Mouse (Mus musculus) stomach, postnatal 0 days (tissue): ENCODE data around the gene Mob4. TPM values are rescaled to one million over a fixed set of nuclear protein-coding genes. Genes with fewer than 3 reads are reported as not detected.
A peak's percentile ranks its signal among the peaks of the same experiment; 100 is the strongest.

Experiments used
- ATAC-seq: fragments of 200-750 bp; cut with Nextera tagmentation; 2 replicates; pipeline ENCODE4 v1.8.0; 2017; ENCODE audit not compliant: low FRiP score, low TSS enrichment
- DNase-seq: peaks from one replicate; pipeline ENCODE4 v3.0.0-alpha.2; 2016; ENCODE audit warnings: low spot score
- H3K27ac ChIP-seq: fragments of 300-500 bp; sonication (generic); replicated peaks from 2 replicates; pipeline ENCODE4 v1.5.1; 2014; ENCODE audit warnings: mild to moderate bottlenecking, control low read depth
- H3K27me3 ChIP-seq: fragments of 300-500 bp; sonication (generic); 2 replicates; pipeline ENCODE4 v1.6.1; 2014; ENCODE audit warnings: low read length; ENCODE audit not compliant: control insufficient read depth, insufficient read depth
- H3K36me3 ChIP-seq: fragments of 300-500 bp; sonication (generic); 2 replicates; pipeline ENCODE4 v1.6.1; 2014; ENCODE audit warnings: low read length, mixed read lengths; ENCODE audit not compliant: control insufficient read depth, insufficient read depth
- H3K4me1 ChIP-seq: fragments of 300-500 bp; sonication (generic); replicated peaks from 2 replicates; pipeline ENCODE4 v1.6.1; 2014; ENCODE audit warnings: antibody characterized with exemption; ENCODE audit not compliant: control insufficient read depth, insufficient read depth
- H3K4me2 ChIP-seq: fragments of 300-500 bp; sonication (generic); replicated peaks from 2 replicates; pipeline ENCODE4 v1.6.1; 2014; ENCODE audit warnings: low read depth, mild to moderate bottlenecking, control low read depth, moderate library complexity
- H3K4me3 ChIP-seq: fragments of 300-500 bp; sonication (generic); 2 replicates; pipeline ENCODE4 v1.5.1; 2014; ENCODE audit warnings: low read depth, low read length, control low read depth
- H3K9ac ChIP-seq: fragments of 300-500 bp; sonication (generic); 2 replicates; pipeline ENCODE4 v1.6.1; 2014; ENCODE audit warnings: mild to moderate bottlenecking, low read length, control low read depth, mixed read lengths
- H3K9me3 ChIP-seq: fragments of 300-500 bp; sonication (generic); 2 replicates; pipeline ENCODE4 v1.6.1; 2016; ENCODE audit warnings: low read length; ENCODE audit not compliant: control insufficient read depth
- CTCF ChIP-seq: IDR thresholded peaks from 2 replicates; pipeline ENCODE4 v1.5.1; 2016; ENCODE audit warnings: antibody characterized with exemption, low read depth, mild to moderate bottlenecking, moderate library complexity
- EP300 ChIP-seq: optimal IDR thresholded peaks from 2 replicates; pipeline ENCODE3; 2016; ENCODE audit warnings: antibody characterized with exemption
- WGBS: fragments of 180-500 bp; shearing (Covaris S2); extraction: QIAGEN DNeasy Blood & Tissue Kit; methylation state at CpG from one replicate; pipeline ENCODE4 v1.1.7; 2014; 5-methylcytosine and 5-hydroxymethylcytosine counted together
- polyA plus RNA-seq: library from polyadenylated mRNA; unstranded; fragments of >200 nt; fragmentation: Nextera tagmentation; extraction: Ambion mirVana; gene quantifications from 2 replicates; pipeline ENCODE4 v1.2.1, GENCODE M21; 2015

Mob4 gene
- polyA plus RNA-seq, 1 experiment from 2014 or later: 128 TPM

DNA sequence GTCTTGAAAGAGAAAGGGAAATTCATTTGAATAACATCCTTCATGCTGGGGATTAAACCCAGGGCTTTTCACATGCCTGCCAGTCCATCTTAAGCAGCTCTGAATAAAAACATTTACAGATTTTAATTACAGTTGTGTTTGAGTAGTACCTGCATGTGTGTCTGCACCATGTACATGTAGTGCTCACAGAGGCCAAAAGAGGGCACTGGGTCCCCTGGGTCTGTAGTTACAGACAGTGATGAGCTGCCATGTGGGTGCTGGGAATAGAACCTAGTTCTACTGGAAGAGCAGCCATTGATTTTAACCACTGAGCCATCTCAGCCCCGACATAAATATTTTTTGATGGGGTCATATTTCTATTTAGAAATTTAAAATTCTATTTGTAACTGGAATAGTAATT is 4.8 kb downstream of the Mob4 start:
- no peaks in the 10 kb centered on the region for H3K9me3 ChIP-seq
- no peak overlapping the region for H3K4me2 ChIP-seq
- ATAC-seq: no peak
- WGBS: 88% methylated on average over 1 of the region's 1 CpGs
- no peaks in the 10 kb centered on the region for H3K27me3 ChIP-seq
- no peaks in the 10 kb centered on the region for H3K4me1 ChIP-seq
- TF ChIP-seq CTCF (no peak), EP300 (no peak)
- H3K36me3 ChIP-seq: peaks cover 6% of the 10 kb centered on the region; the same call in 1 of the 2 replicates
- no peak overlapping the region for H3K9ac ChIP-seq
- DNase-seq: no peak
- H3K27ac ChIP-seq: no peak overlapping the region
- H3K4me3 ChIP-seq: no peak overlapping the region

DNA sequence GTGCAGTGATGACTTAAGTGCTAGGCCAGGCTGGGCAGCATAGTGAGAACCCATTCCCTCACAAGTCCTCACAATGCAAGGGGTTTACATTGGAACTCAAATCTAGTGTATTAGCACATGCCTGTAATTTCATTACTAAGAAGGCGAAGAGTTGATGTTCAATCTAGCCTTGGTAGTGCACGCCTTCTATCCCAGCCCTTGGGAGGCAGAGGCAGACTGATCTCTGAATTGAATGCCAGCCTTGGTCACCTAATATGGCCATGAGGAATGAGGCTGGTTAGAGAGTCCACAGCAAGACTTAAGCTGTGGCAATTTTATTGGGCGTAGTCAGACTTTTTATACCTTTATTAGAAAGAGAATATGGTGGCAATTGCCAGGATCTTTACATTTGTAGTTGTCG is 13.3 kb downstream of the Mob4 start:
- Histone ChIP-seq H3K4me3 (no peak overlapping the region), H3K27me3 (no peaks in the 10 kb centered on the region), H3K4me1 (no peaks in the 10 kb centered on the region), H3K4me2 (no peak overlapping the region), H3K27ac (no peak overlapping the region), H3K9me3 (no peaks in the 10 kb centered on the region), H3K9ac (no peak overlapping the region), H3K36me3 (peaks cover 12% of the 10 kb centered on the region)
- DNase-seq (no peak), ATAC-seq (no peak)
- TF ChIP-seq EP300 (no peak), CTCF (no peak)
- 93% methylated on average over 4 of the region's 4 CpGs for WGBS

DNA sequence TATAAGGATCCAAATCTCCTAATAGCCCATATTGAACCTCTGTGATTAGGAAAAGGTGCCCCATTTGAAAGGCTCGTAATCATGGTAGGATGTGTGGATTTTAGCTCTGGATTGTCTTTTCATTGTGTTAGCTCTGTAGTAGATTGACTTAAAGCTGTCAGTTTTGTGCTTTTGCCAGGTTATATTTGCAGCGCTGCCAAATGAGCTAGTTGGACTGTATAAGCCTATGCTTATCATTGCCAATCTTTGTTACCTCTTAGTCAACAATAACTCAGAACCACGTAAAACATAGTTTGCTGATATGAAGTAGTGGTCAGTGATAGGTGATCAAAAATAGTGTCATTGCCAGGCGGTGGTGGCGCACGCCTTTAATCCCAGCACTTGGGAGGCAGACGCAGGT is 14.5 kb downstream of the Mob4 start:
- no peak for TF ChIP-seq EP300
- Histone ChIP-seq H3K9me3 (no peaks in the 10 kb centered on the region), H3K4me3 (no peak overlapping the region), H3K27me3 (no peaks in the 10 kb centered on the region), H3K4me1 (no peaks in the 10 kb centered on the region), H3K9ac (no peak overlapping the region), H3K36me3 (peaks cover 18% of the 10 kb centered on the region), H3K4me2 (no peak overlapping the region), H3K27ac (no peak overlapping the region)
- DNase-seq (no peak), ATAC-seq (no peak)
- WGBS: 88% methylated on average over 7 of the region's 7 CpGs

DNA sequence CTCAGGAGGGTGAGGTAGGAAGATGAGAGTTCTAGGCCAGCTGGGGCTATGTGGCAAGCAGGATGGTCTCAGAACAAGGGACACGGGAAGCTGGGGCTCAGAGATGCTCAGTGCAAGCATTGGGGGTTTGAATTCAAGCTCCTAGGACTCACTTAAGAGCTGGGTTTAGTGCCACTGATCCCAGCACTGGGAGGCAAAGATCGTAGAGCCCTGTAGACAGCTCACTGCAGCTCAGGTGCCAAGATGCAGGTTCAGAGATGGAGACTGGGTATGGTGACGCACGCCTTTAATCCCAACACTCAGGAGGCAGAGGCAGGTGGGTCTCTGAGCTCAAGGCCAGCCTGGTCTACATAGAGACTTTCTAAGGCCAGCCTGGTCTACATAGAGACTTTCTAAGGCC is 26.3 kb downstream of the Mob4 start:
- no peak overlapping the region for H3K9ac ChIP-seq
- TF ChIP-seq CTCF: no peak
- TF ChIP-seq EP300: no peak
- H3K9me3 ChIP-seq: no peaks in the 10 kb centered on the region
- no peak overlapping the region for H3K4me3 ChIP-seq
- H3K27me3 ChIP-seq: no peaks in the 10 kb centered on the region
- 0 out of 2 replicates have a peak, but pooled peaks have one; percentile 32 for ATAC-seq
- no peak overlapping the region for H3K27ac ChIP-seq
- DNase-seq: no peak
- H3K4me1 ChIP-seq: no peaks in the 10 kb centered on the region
- WGBS: 94% methylated on average over 4 of the region's 4 CpGs
- H3K36me3 ChIP-seq: no peaks in the 10 kb centered on the region; the same call in 1 of the 2 replicates
- H3K4me2 ChIP-seq: no peak overlapping the region

DNA sequence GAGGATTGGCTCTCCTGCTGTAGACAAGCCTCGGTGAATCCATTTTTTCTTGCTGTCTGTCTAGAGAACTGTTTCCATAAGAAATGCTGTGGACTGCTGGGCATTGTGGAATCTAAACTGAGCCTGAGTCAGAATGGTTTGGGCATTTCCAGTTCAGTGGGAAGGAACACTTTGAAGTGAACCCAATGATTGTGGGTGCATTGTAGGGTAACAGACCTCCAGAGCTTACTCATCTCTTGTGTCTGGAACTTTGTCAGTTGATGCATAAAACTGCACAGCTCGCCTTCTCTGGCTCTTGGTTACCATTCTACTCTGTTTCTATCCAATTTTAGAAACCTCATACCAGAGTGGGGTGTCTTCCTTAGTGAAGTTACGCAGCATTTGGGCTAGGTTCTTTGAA is 27.2 kb downstream of the Mob4 start:
- H3K36me3 ChIP-seq: no peaks in the 10 kb centered on the region; the same call in 1 of the 2 replicates
- H3K9ac ChIP-seq: no peak overlapping the region
- H3K9me3 ChIP-seq: no peaks in the 10 kb centered on the region
- H3K4me2 ChIP-seq: no peak overlapping the region
- WGBS: 90% methylated on average over 3 of the region's 3 CpGs
- TF ChIP-seq CTCF: no peak
- no peak for TF ChIP-seq EP300
- no peaks in the 10 kb centered on the region for H3K4me1 ChIP-seq
- no peak overlapping the region for H3K4me3 ChIP-seq
- no peak for ATAC-seq
- no peak for DNase-seq
- H3K27ac ChIP-seq: no peak overlapping the region
- no peaks in the 10 kb centered on the region for H3K27me3 ChIP-seq

DNA sequence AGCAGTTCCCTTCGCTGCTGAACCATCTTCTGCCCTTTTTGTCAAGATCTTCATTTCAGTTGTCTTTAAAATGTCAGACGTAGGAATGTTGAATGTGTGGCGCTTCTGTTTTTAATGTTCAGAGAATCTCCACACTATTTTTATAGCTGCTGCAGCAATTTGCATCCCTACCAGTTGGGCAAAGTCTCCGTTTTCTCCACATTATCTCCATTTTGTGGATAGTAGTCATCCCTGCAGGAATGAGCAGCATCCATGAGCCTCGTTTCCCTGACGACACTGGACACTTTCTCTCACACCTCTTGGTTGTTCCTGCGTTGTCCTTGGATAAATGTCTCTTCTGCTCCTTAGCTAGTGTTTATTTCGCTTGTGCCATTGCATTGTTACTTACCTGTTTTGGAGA is 27.8 kb downstream of the Mob4 start:
- H3K4me3 ChIP-seq: no peak overlapping the region
- H3K4me1 ChIP-seq: no peaks in the 10 kb centered on the region
- H3K9ac ChIP-seq: no peak overlapping the region
- no peak overlapping the region for H3K4me2 ChIP-seq
- WGBS: 93% methylated on average over 8 of the region's 8 CpGs
- DNase-seq: no peak
- TF ChIP-seq EP300: no peak
- no peak for TF ChIP-seq CTCF
- no peak overlapping the region for H3K27ac ChIP-seq
- no peak for ATAC-seq
- H3K9me3 ChIP-seq: no peaks in the 10 kb centered on the region
- H3K27me3 ChIP-seq: no peaks in the 10 kb centered on the region
- H3K36me3 ChIP-seq: no peaks in the 10 kb centered on the region; the same call in 1 of the 2 replicates
